Comparison of ENCODE assay signal across 24 mouse cellular contexts in genomic region chr2:44160358-44160757, GRCm38 (mm10).
DNase-seq lines count a peak whose midpoint lies in the region; ATAC-seq lines count a peak whose summit lies in the region.
"Had no signal": no experiment of that assay in that cellular context is flagged by ENCODE, and none has a peak within 500 bp of the region (broad histone marks: within the 10 kb centered on the region; RNA-seq: fewer than 3 reads in every experiment).

No protein-coding gene starts in this region.

- H3K4me2 ChIP-seq in embryonic facial prominence, embryonic 15.5 days (replicated peaks) = no peak overlapping the region
- H3K4me2 ChIP-seq in limb, embryonic 12.5 days = no peak overlapping the region
- H3K4me2 ChIP-seq: hindbrain, embryonic 15.5 days; liver, embryonic 13.5 days; neural tube, embryonic 15.5 days had no signal

- H3K9me3 ChIP-seq in embryonic facial prominence, embryonic 15.5 days (replicated peaks) = no peaks in the 10 kb centered on the region
- no peaks in the 10 kb centered on the region for H3K9me3 ChIP-seq in limb, embryonic 12.5 days
- H3K9me3 ChIP-seq: forebrain, embryonic 10.5 days; hindbrain, embryonic 15.5 days; liver, embryonic 13.5 days; midbrain, embryonic 10.5 days; neural tube, embryonic 15.5 days had no signal

- DNase-seq in 3T3-L1 (ENCODE audit: low read depth, low spot score) = peak; percentile 64
- DNase-seq in Muller cell, postnatal 12 days (ENCODE audit: inconsistent ontology term) = peak; percentile 75
- no peak for DNase-seq in thymus, postnatal 4 days
- DNase-seq in layer of hippocampus, adult 11-12 months (ENCODE audit: low spot score) = no peak
- no peak for DNase-seq in left cerebral cortex, postnatal 14 days (ENCODE audit: low spot score in 2 of 2)
- DNase-seq: adrenal gland, postnatal 25 days; cerebellum, adult 8-10 months; forebrain, postnatal 0 days; kidney, adult 9 months; kidney, postnatal 14 days; left cerebral cortex, postnatal 4 days; liver, embryonic 13.5 days; lung, adult 2 months; right cerebral cortex, adult 18-20 months; thymus, adult 2 months had no signal

- peak overlapping the region; percentile 55; the same call in 1 of the 2 replicates for H3K27ac ChIP-seq in embryonic facial prominence, embryonic 15.5 days (replicated peaks)
- 0 out of 2 replicates have a peak overlapping the region, but pooled peaks have one; percentile 29 for H3K27ac ChIP-seq in limb, embryonic 12.5 days
- H3K27ac ChIP-seq: forebrain, embryonic 10.5 days; hindbrain, embryonic 15.5 days; liver, embryonic 13.5 days; macrophage; midbrain, embryonic 10.5 days; neural tube, embryonic 15.5 days had no signal

- no peaks in the 10 kb centered on the region for H3K36me3 ChIP-seq in embryonic facial prominence, embryonic 15.5 days
- H3K36me3 ChIP-seq in limb, embryonic 12.5 days = no peaks in the 10 kb centered on the region
- H3K36me3 ChIP-seq: forebrain, embryonic 10.5 days; hindbrain, embryonic 15.5 days; liver, embryonic 13.5 days; midbrain, embryonic 10.5 days; neural tube, embryonic 15.5 days had no signal

- WGBS in embryonic facial prominence, embryonic 15.5 days = 8% methylated on average over 4 of the region's 4 CpGs
- 21% methylated on average over 4 of the region's 4 CpGs for WGBS in limb, embryonic 12.5 days

- H3K4me3 ChIP-seq in embryonic facial prominence, embryonic 15.5 days (replicated peaks) = no peak overlapping the region
- H3K4me3 ChIP-seq in limb, embryonic 12.5 days (replicated peaks) = no peak overlapping the region
- H3K4me3 ChIP-seq: forebrain, embryonic 10.5 days; hindbrain, embryonic 15.5 days; liver, embryonic 13.5 days; midbrain, embryonic 10.5 days; neural tube, embryonic 15.5 days had no signal

- ATAC-seq in embryonic facial prominence, embryonic 15.5 days (ENCODE audit: insufficient number of reproducible peaks, low FRiP score, low TSS enrichment, low read depth) = peak; percentile 57; the same call in 1 of the 2 replicates
- no peak for ATAC-seq in limb, embryonic 12.5 days (ENCODE audit: insufficient number of reproducible peaks, insufficient read depth, low FRiP score, low TSS enrichment, low read depth)
- ATAC-seq: forebrain, postnatal 0 days; intestine, embryonic 16.5 days; midbrain, embryonic 16.5 days had no signal

- peaks cover 6% of the 10 kb centered on the region; the same call in 1 of the 2 replicates for H3K4me1 ChIP-seq in embryonic facial prominence, embryonic 15.5 days
- peaks cover 4% of the 10 kb centered on the region; the same call in 1 of the 2 replicates for H3K4me1 ChIP-seq in limb, embryonic 12.5 days (replicated peaks)
- H3K4me1 ChIP-seq: forebrain, embryonic 10.5 days; hindbrain, embryonic 15.5 days; liver, embryonic 13.5 days; midbrain, embryonic 10.5 days; neural tube, embryonic 15.5 days had no signal

- no peaks in the 10 kb centered on the region for H3K27me3 ChIP-seq in embryonic facial prominence, embryonic 15.5 days
- no peaks in the 10 kb centered on the region for H3K27me3 ChIP-seq in limb, embryonic 12.5 days
- H3K27me3 ChIP-seq: hindbrain, embryonic 15.5 days; liver, embryonic 13.5 days; neural tube, embryonic 15.5 days had no signal

- no peak overlapping the region for H3K9ac ChIP-seq in embryonic facial prominence, embryonic 15.5 days
- H3K9ac ChIP-seq in limb, embryonic 12.5 days (replicated peaks) = no peak overlapping the region
- H3K9ac ChIP-seq: forebrain, postnatal 0 days; hindbrain, embryonic 15.5 days; liver, embryonic 13.5 days; neural tube, embryonic 15.5 days had no signal

- intact Hi-C loops in left cerebral cortex, postnatal 14 days (cut with DNase I) = no loop called here

Comparison
In these comparisons a context has a peak if more than half of its experiments do, and no peak if none do; other contexts are left out.
1. DNase-seq: peak in 3T3-L1 (single experiment) and Muller cell, postnatal 12 days (single experiment); none in thymus, postnatal 4 days (single experiment), layer of hippocampus, adult 11-12 months (single experiment) and left cerebral cortex, postnatal 14 days (0 of 2).